ENCODE assay signal across 13 mouse cellular contexts in the genomic region with DNA sequence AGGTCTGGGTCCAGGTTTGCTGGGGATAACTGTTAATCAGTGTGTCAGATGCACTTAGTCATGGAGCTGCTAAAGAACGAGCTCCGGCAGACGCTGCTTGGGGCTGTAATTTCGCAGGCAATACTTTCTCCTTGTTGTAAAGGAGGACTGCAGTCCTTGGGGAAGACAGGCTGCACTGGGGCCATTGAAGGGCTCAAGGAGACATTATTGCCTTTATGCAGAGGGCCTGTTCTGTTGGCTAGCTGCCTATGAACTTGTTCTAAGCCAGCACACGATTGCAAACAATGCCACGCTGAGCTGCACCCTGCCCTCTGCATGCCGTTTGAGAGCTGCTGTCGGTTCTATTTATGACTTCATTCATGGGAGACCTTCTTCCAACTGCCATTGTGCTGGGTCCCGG.
DNase-seq lines count a peak whose midpoint lies in the region; ATAC-seq and TF ChIP-seq lines count a peak whose summit lies in the region.
"Had no signal": no experiment of that assay in that cellular context is flagged by ENCODE, and none has a peak within 500 bp of the region (broad histone marks: within the 10 kb centered on the region; RNA-seq: fewer than 3 reads in every experiment).

No protein-coding gene starts in this region.

- ATAC-seq in forebrain, embryonic 16.5 days, result peak; percentile 21; the same call in 1 of the 2 replicates
- ATAC-seq in forebrain, postnatal 0 days, result no peak; the same call in 1 of the 2 replicates
- ATAC-seq in intestine, postnatal 0 days, result no peak
- no peak for ATAC-seq in inflammation-experienced regulatory T-cells, adult 6 months

- no peaks in the 10 kb centered on the region for H3K36me3 ChIP-seq in forebrain, embryonic 16.5 days (ENCODE audit: control insufficient read depth, insufficient read depth)
- no peaks in the 10 kb centered on the region for H3K36me3 ChIP-seq in forebrain, postnatal 0 days (ENCODE audit: insufficient read depth)
- H3K36me3 ChIP-seq in intestine, postnatal 0 days (ENCODE audit: control insufficient read depth, insufficient read depth), result no peaks in the 10 kb centered on the region
- H3K36me3 ChIP-seq: embryonic facial prominence, embryonic 13.5 days; limb, embryonic 10.5 days had no signal

- H3K9me3 ChIP-seq in forebrain, embryonic 16.5 days (ENCODE audit: control insufficient read depth, low read length), result no peaks in the 10 kb centered on the region
- H3K9me3 ChIP-seq in forebrain, postnatal 0 days (ENCODE audit: low read length), result no peaks in the 10 kb centered on the region
- H3K9me3 ChIP-seq in intestine, postnatal 0 days (ENCODE audit: control insufficient read depth), result no peaks in the 10 kb centered on the region
- H3K9me3 ChIP-seq: embryonic facial prominence, embryonic 13.5 days; limb, embryonic 10.5 days had no signal

- no peak overlapping the region for H3K27ac ChIP-seq in forebrain, embryonic 16.5 days (ENCODE audit: low read length)
- H3K27ac ChIP-seq in forebrain, postnatal 0 days (ENCODE audit: low read depth, low read length), result no peak overlapping the region
- H3K27ac ChIP-seq in cortical plate, adult 2 months (ENCODE audit: insufficient read depth, low read length), result peak overlapping the region; percentile 70; the same call in 1 of the 2 replicates
- 0 out of 2 replicates have a peak overlapping the region, but pooled peaks have one; percentile 22 for H3K27ac ChIP-seq in intestine, postnatal 0 days (ENCODE audit: low read depth, low read length)
- H3K27ac ChIP-seq: embryonic facial prominence, embryonic 13.5 days; limb, embryonic 10.5 days; macrophage had no signal

- H3K4me1 ChIP-seq in forebrain, embryonic 16.5 days (replicated peaks; ENCODE audit: control insufficient read depth, insufficient read depth, low read length), result peaks cover 22% of the 10 kb centered on the region
- H3K4me1 ChIP-seq in forebrain, postnatal 0 days (ENCODE audit: insufficient read depth), result 0 out of 2 replicates have a peak, but pooled peaks cover 10% of the 10 kb centered on the region
- H3K4me1 ChIP-seq in cortical plate, adult 2 months (ENCODE audit: control insufficient read depth, insufficient read depth, low read length), result peaks cover 22% of the 10 kb centered on the region
- no peaks in the 10 kb centered on the region; the same call in 1 of the 2 replicates for H3K4me1 ChIP-seq in intestine, postnatal 0 days (replicated peaks; ENCODE audit: control insufficient read depth, insufficient read depth, low read length)

- no peaks in the 10 kb centered on the region for H3K27me3 ChIP-seq in forebrain, embryonic 16.5 days (replicated peaks; ENCODE audit: control insufficient read depth, insufficient read depth, low read length)
- no peaks in the 10 kb centered on the region for H3K27me3 ChIP-seq in forebrain, postnatal 0 days (ENCODE audit: insufficient read depth, low read length)
- no peaks in the 10 kb centered on the region for H3K27me3 ChIP-seq in intestine, postnatal 0 days (replicated peaks; ENCODE audit: control insufficient read depth, insufficient read depth, low read length)
- H3K27me3 ChIP-seq: embryonic facial prominence, embryonic 13.5 days had no signal

- no peak for TF ChIP-seq POLR2A in cortical plate, adult 2 months (IDR thresholded peaks at IDR 0.05; ENCODE audit: extremely low read depth, insufficient read depth, low read length)

- no peak overlapping the region for H3K9ac ChIP-seq in forebrain, embryonic 16.5 days (replicated peaks; ENCODE audit: low read depth, low read length)
- no peak overlapping the region for H3K9ac ChIP-seq in forebrain, postnatal 0 days
- H3K9ac ChIP-seq in intestine, postnatal 0 days (ENCODE audit: low read depth, low read length), result no peak overlapping the region
- H3K9ac ChIP-seq: embryonic facial prominence, embryonic 13.5 days had no signal

- H3K4me3 ChIP-seq in forebrain, embryonic 16.5 days (replicated peaks; ENCODE audit: low read length), result no peak overlapping the region
- no peak overlapping the region for H3K4me3 ChIP-seq in forebrain, postnatal 0 days (ENCODE audit: low read depth, low read length)
- no peak overlapping the region for H3K4me3 ChIP-seq in cortical plate, adult 2 months (ENCODE audit: insufficient read depth, low read length)
- no peak overlapping the region for H3K4me3 ChIP-seq in intestine, postnatal 0 days (ENCODE audit: low read depth, low read length)
- H3K4me3 ChIP-seq: embryonic facial prominence, embryonic 13.5 days; limb, embryonic 10.5 days had no signal

- no peak for TF ChIP-seq CTCF in forebrain, postnatal 0 days (IDR thresholded peaks at IDR 0.05; ENCODE audit: low read depth)
- TF ChIP-seq CTCF in cortical plate, adult 2 months (IDR thresholded peaks at IDR 0.05; ENCODE audit: extremely low read depth, insufficient read depth, low read length), result no peak
- no peak for TF ChIP-seq CTCF in intestine, postnatal 0 days (IDR thresholded peaks at IDR 0.05; ENCODE audit: low read depth)

- WGBS in forebrain, embryonic 16.5 days, result 17% methylated on average over 9 of the region's 9 CpGs
- WGBS in forebrain, postnatal 0 days, result 20% methylated on average over 9 of the region's 9 CpGs
- WGBS in intestine, postnatal 0 days, result 43% methylated on average over 9 of the region's 9 CpGs

- H3K4me2 ChIP-seq in forebrain, embryonic 16.5 days (ENCODE audit: low read length), result no peak overlapping the region
- H3K4me2 ChIP-seq in forebrain, postnatal 0 days (ENCODE audit: low read depth), result no peak overlapping the region
- H3K4me2 ChIP-seq in intestine, postnatal 0 days (replicated peaks; ENCODE audit: low read depth), result no peak overlapping the region
- H3K4me2 ChIP-seq: embryonic facial prominence, embryonic 13.5 days had no signal

- DNase-seq in forebrain, postnatal 0 days, result no peak
- DNase-seq in adrenal gland, postnatal 14 days, result peak; percentile 46
- DNase-seq in ovary, adult 18-20 months (ENCODE audit: low spot score), result no peak
- DNase-seq in urinary bladder, postnatal 36 days (ENCODE audit: low spot score in 2 of 2), result no peak
- DNase-seq: kidney, adult 11 months; right cerebral cortex, postnatal 4 days had no signal

Comparison
In these comparisons a context has a peak if more than half of its experiments do, and no peak if none do; other contexts are left out.
1. H3K27ac ChIP-seq: peak in cortical plate, adult 2 months (single experiment) and intestine, postnatal 0 days (single experiment); none in forebrain, embryonic 16.5 days (single experiment) and forebrain, postnatal 0 days (single experiment).